Mouse (Mus musculus) neural tube, embryonic 13.5 days (tissue): ENCODE results near the gene Stat5b. TPM values are rescaled to one million over a fixed set of nuclear protein-coding genes. Genes with fewer than 3 reads are reported as not detected.

Experiments used
- ATAC-seq: fragments of 200-750 bp; cut with Nextera tagmentation; 2 replicates; pipeline ENCODE4 v1.8.0; 2017; ENCODE audit warnings: low read depth, mild to moderate bottlenecking, moderate TSS enrichment, moderate library complexity
- H3K27ac ChIP-seq: fragments of 300-500 bp; sonication (generic); replicated peaks from 2 replicates; pipeline ENCODE4 v1.5.1; 2015; ENCODE audit warnings: moderate library complexity, mild to moderate bottlenecking, inconsistent platforms
- H3K27me3 ChIP-seq: fragments of 300-500 bp; sonication (generic); 2 replicates; pipeline ENCODE4 v1.6.1; 2015; ENCODE audit warnings: mild to moderate bottlenecking, inconsistent platforms
- H3K36me3 ChIP-seq: fragments of 300-500 bp; sonication (generic); 2 replicates; pipeline ENCODE4 v1.6.1; 2015; ENCODE audit warnings: mild to moderate bottlenecking, inconsistent platforms
- H3K4me1 ChIP-seq: fragments of 300-500 bp; sonication (generic); replicated peaks from 2 replicates; pipeline ENCODE4 v1.6.1; 2015; ENCODE audit warnings: inconsistent platforms
- H3K4me2 ChIP-seq: fragments of 300-500 bp; sonication (generic); 2 replicates; pipeline ENCODE4 v1.6.1; 2015; ENCODE audit warnings: inconsistent platforms, mild to moderate bottlenecking, moderate library complexity
- H3K4me3 ChIP-seq: fragments of 300-500 bp; sonication (generic); 2 replicates; pipeline ENCODE4 v1.5.1; 2015; ENCODE audit warnings: mild to moderate bottlenecking, inconsistent platforms
- H3K9ac ChIP-seq: fragments of 300-500 bp; sonication (generic); 2 replicates; pipeline ENCODE4 v1.6.1; 2015; ENCODE audit warnings: moderate library complexity, mild to moderate bottlenecking, inconsistent platforms
- H3K9me3 ChIP-seq: fragments of 300-500 bp; sonication (generic); 2 replicates; pipeline ENCODE4 v1.6.1; 2016; ENCODE audit warnings: inconsistent platforms
- WGBS: fragments of 180-500 bp; shearing (Covaris S2); methylation state at CpG from one replicate; pipeline ENCODE4 v1.1.7; 2015; 5-methylcytosine and 5-hydroxymethylcytosine counted together
- polyA plus RNA-seq: library from polyadenylated mRNA; unstranded; fragments of >200 nt; fragmentation: Nextera tagmentation; extraction: Ambion mirVana; gene quantifications from 2 replicates; pipeline ENCODE4 v1.2.1, GENCODE M21; 2015

The Stat5b gene
- polyA plus RNA-seq, 1 experiment from 2014 or later = 17.2 TPM

GRCm38 (mm10) chr11:100754021-100754692 is 96.4 kb downstream of the Stat5b start:
- Histone ChIP-seq H3K27ac (no peak overlapping the region), H3K4me3 (no peak overlapping the region), H3K9ac (no peak overlapping the region), H3K4me2 (no peak overlapping the region), H3K4me1 (peaks cover 12% of the 10 kb centered on the region), H3K9me3 (no peaks in the 10 kb centered on the region), H3K36me3 (peaks cover 22% of the 10 kb centered on the region), H3K27me3 (peaks cover 30% of the 10 kb centered on the region)
- 90% methylated on average over 12 of the region's 12 CpGs for WGBS
- no peak for ATAC-seq

DNA sequence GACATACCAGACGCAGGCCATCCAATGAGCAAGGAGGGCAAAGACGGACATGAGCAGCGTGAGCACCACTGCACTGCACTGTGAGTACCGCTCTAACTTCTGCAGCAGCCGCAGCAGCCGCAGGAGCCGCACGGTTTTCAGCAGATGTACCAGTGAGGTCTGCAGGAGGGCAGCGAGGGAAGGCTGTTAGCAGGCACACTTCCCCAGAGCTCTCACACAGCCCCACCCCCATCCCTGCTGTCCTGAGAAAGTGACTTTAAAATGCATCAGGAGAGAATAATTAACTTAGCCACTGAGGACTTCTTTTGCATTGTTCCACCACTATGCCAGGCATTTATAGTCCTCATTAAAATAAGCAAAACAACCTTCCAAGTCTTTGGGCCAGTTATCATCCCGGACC is 98.2 kb downstream of the Stat5b start:
- peaks cover 4% of the 10 kb centered on the region; the same call in 1 of the 2 replicates for H3K4me1 ChIP-seq
- ATAC-seq = no peak
- H3K4me2 ChIP-seq = no peak overlapping the region
- peaks cover 22% of the 10 kb centered on the region for H3K36me3 ChIP-seq
- no peak overlapping the region for H3K4me3 ChIP-seq
- no peak overlapping the region for H3K27ac ChIP-seq
- WGBS = 16% methylated on average over 10 of the region's 10 CpGs
- no peaks in the 10 kb centered on the region for H3K9me3 ChIP-seq
- no peak overlapping the region for H3K9ac ChIP-seq
- H3K27me3 ChIP-seq = peaks cover 32% of the 10 kb centered on the region

- Histone ChIP-seq H3K36me3 (peaks cover 21% of the 10 kb centered on the region), H3K4me3 (no peak overlapping the region), H3K9ac (no peak overlapping the region), H3K27ac (no peak overlapping the region), H3K27me3 (peaks cover 28% of the 10 kb centered on the region), H3K4me1 (peaks cover 4% of the 10 kb centered on the region; the same call in 1 of the 2 replicates), H3K4me2 (no peak overlapping the region), H3K9me3 (no peaks in the 10 kb centered on the region)
- ATAC-seq = no peak
- WGBS = 87% methylated on average over 16 of the region's 16 CpGs
These were observed 100.4 kb downstream of the Stat5b start for GRCm38 (mm10) chr11:100750127-100750526.

DNA sequence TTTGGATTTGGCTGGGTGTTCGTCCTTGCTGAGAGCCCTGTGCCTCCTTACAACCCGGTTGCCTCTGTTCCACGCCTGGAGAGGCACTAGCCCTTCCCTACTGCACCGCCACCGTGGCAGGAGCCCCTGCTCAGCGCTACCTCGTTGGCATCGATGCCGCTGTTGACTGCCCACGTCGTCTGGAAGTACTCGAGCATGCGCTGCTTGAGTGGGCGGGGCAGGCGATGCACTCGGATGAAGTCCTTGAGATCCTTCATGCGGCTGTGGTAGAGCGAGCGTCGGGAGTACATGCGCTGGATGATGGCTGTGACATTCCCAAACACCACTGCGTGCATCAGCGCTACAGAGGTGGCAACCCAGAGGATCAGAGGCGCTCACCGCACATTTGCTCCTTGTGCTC is 101.1 kb downstream of the Stat5b start:
- Histone ChIP-seq H3K4me3 (no peak overlapping the region), H3K9me3 (no peaks in the 10 kb centered on the region), H3K36me3 (peaks cover 15% of the 10 kb centered on the region), H3K4me2 (no peak overlapping the region), H3K4me1 (peaks cover 4% of the 10 kb centered on the region; the same call in 1 of the 2 replicates), H3K9ac (no peak overlapping the region), H3K27ac (no peak overlapping the region), H3K27me3 (peaks cover 28% of the 10 kb centered on the region)
- ATAC-seq = no peak
- WGBS = 52% methylated on average over 25 of the region's 25 CpGs

GRCm38 (mm10) chr11:100748620-100749019 is 101.9 kb downstream of the Stat5b start:
- Histone ChIP-seq H3K9me3 (no peaks in the 10 kb centered on the region), H3K36me3 (peaks cover 13% of the 10 kb centered on the region; the same call in 1 of the 2 replicates), H3K4me2 (no peak overlapping the region), H3K4me3 (no peak overlapping the region), H3K9ac (no peak overlapping the region), H3K27me3 (peaks cover 28% of the 10 kb centered on the region), H3K27ac (no peak overlapping the region), H3K4me1 (peaks cover 4% of the 10 kb centered on the region; the same call in 1 of the 2 replicates)
- ATAC-seq = no peak
- 81% methylated on average over 4 of the region's 4 CpGs for WGBS

GRCm38 (mm10) chr11:100747114-100747513 is 103.4 kb downstream of the Stat5b start:
- no peaks in the 10 kb centered on the region for H3K9me3 ChIP-seq
- H3K9ac ChIP-seq = no peak overlapping the region
- no peak for ATAC-seq
- H3K36me3 ChIP-seq = peaks cover 13% of the 10 kb centered on the region; the same call in 1 of the 2 replicates
- H3K4me1 ChIP-seq = peaks cover 2% of the 10 kb centered on the region; the same call in 1 of the 2 replicates
- 61% methylated on average over 5 of the region's 5 CpGs for WGBS
- no peak overlapping the region for H3K4me3 ChIP-seq
- no peak overlapping the region for H3K27ac ChIP-seq
- H3K4me2 ChIP-seq = no peak overlapping the region
- peaks cover 27% of the 10 kb centered on the region for H3K27me3 ChIP-seq

DNA sequence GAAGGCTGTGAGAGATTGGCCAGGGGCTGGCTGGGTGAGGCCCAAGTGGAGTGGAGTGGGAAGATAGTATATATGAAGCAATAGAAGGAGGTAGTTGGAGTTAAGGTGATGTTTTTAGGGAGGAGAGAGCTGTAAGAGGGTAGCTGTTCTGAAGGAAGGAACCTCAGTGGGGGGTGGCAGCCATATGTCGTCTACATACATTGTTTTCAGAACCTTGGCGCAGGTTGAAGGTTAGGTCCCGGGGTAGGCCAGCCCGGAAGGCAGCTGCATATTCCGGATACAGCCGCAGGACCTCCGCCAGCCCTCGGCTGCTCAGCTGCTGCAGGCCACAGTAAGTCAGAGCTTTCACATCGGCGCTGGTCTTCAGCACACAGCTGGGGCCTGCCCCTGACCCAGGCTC is 104.0 kb downstream of the Stat5b start:
- Histone ChIP-seq H3K36me3 (peaks cover 16% of the 10 kb centered on the region), H3K27ac (no peak overlapping the region), H3K4me2 (no peak overlapping the region), H3K27me3 (peaks cover 25% of the 10 kb centered on the region), H3K4me3 (no peak overlapping the region), H3K9me3 (no peaks in the 10 kb centered on the region), H3K4me1 (no peaks in the 10 kb centered on the region; the same call in 1 of the 2 replicates), H3K9ac (no peak overlapping the region)
- no peak for ATAC-seq
- WGBS = 82% methylated on average over 10 of the region's 10 CpGs

DNA sequence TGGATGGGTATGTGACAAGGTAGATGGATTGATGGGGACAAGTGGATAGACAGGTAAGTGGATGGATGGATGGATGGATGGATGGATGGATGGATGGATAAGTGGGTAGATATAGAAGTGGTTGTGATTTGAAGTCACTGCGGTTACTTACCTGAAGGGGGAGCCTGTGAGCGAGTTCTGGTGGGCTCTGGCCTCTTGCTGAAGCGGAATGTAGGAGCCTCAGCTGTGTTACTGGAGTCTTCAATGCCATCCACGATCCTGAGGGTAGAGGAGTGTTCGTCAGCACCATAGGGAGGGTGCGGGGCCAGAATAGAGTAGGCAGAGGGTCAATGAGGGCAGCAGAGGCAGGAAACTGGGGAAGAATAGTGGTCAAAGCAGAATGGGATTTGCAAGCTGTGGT is 105.4 kb downstream of the Stat5b start:
- no peak overlapping the region for H3K4me3 ChIP-seq
- H3K27ac ChIP-seq = no peak overlapping the region
- H3K4me1 ChIP-seq = no peaks in the 10 kb centered on the region; the same call in 1 of the 2 replicates
- H3K9ac ChIP-seq = 0 out of 2 replicates have a peak overlapping the region, but pooled peaks have one; percentile 47
- H3K27me3 ChIP-seq = peaks cover 26% of the 10 kb centered on the region
- H3K36me3 ChIP-seq = peaks cover 20% of the 10 kb centered on the region
- H3K9me3 ChIP-seq = no peaks in the 10 kb centered on the region
- WGBS = 17% methylated on average over 6 of the region's 6 CpGs
- no peak overlapping the region for H3K4me2 ChIP-seq
- no peak for ATAC-seq

DNA sequence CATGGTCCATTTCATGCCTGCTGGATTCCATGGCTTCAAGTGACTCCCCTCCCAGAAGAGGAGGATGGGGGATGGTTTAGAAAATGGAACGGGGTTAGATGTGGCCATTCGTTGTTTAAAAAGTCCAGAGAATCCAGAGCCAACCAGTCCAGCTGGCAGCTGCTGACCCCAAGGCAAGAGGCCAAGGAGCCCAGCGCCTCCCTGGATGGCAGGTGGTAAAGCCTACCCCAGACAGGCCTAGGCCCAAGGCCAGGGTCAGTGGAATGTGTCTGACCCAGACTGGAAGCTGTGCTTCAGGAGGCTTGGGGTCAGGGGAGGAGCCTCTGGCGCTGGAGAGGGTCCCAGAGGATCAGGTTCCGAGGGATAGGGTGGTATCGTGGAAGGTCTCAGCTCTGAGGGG is 109.2 kb downstream of the Stat5b start:
- no peaks in the 10 kb centered on the region for H3K9me3 ChIP-seq
- no peak for ATAC-seq
- no peak overlapping the region for H3K4me2 ChIP-seq
- H3K9ac ChIP-seq = no peak overlapping the region
- no peak overlapping the region for H3K27ac ChIP-seq
- H3K4me3 ChIP-seq = no peak overlapping the region
- H3K36me3 ChIP-seq = peaks cover 11% of the 10 kb centered on the region; the same call in 1 of the 2 replicates
- peaks cover 5% of the 10 kb centered on the region; the same call in 1 of the 2 replicates for H3K27me3 ChIP-seq
- H3K4me1 ChIP-seq = peaks cover 17% of the 10 kb centered on the region
- WGBS = 77% methylated on average over 6 of the region's 6 CpGs

GRCm38 (mm10) chr11:100738749-100739148 is 111.8 kb downstream of the Stat5b start:
- ATAC-seq = peak; percentile 20; the same call in 1 of the 2 replicates
- H3K36me3 ChIP-seq = peaks cover 14% of the 10 kb centered on the region; the same call in 1 of the 2 replicates
- 14% methylated on average over 5 of the region's 5 CpGs for WGBS

DNA sequence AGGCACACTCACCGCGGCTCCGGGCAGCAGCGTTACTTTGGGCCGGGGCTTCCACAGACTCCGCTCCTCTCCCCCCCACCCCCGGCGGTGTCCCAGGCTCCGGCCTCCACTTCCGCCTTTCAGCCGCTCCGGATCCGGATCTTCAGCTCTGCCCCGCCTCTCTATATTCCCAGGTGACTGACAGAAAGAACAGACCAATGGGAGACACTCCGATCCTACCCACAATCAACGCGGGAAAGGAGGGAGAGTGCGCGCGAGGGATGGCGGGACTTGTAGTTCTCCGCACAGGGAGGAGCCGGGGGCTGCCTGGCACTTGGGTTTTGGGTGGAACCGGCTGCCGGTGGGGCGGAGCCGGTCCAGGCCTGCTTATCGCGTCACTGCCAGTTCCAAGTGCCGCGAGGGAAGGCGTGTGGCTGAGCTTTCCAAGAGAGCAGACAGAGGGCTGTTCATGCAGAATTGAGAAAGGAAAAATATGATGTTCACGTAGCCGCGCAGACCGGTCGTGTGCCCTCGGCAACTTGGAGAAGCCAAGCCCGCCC is 112.4 kb downstream of the Stat5b start, which contains the start of gene Rab5c:
Rab5c (minus strand) TSS at position 150 of the 539 bp plus-strand sequence.
- peak within 1 kb of the TSS; percentile 83 for H3K27ac ChIP-seq
- peak within 1 kb of the TSS; percentile 92 for H3K4me2 ChIP-seq
- peak within 1 kb of the TSS; percentile 99 for H3K4me3 ChIP-seq
- H3K9me3 ChIP-seq = no peaks in the 10 kb centered on the region
- WGBS = under 1% methylated on average over 38 of the region's 39 CpGs
- peak; percentile 100 for ATAC-seq
- H3K4me1 ChIP-seq = peaks cover 25% of the 10 kb centered on the region
- H3K27me3 ChIP-seq = peaks cover 5% of the 10 kb centered on the region; the same call in 1 of the 2 replicates
- peak within 1 kb of the TSS; percentile 96 for H3K9ac ChIP-seq
- H3K36me3 ChIP-seq = peaks cover 15% of the 10 kb centered on the region

More at GRCm38 (mm10) chr11:100738749-100739148, 111.8 kb downstream of the Stat5b start:
- Histone ChIP-seq H3K27me3 (peaks cover 5% of the 10 kb centered on the region; the same call in 1 of the 2 replicates), H3K4me2 (peak overlapping the region; percentile 64), H3K4me3 (peak overlapping the region; percentile 99), H3K4me1 (peaks cover 25% of the 10 kb centered on the region), H3K27ac (peak overlapping the region; percentile 83), H3K9ac (peak overlapping the region; percentile 76), H3K9me3 (no peaks in the 10 kb centered on the region)

DNA sequence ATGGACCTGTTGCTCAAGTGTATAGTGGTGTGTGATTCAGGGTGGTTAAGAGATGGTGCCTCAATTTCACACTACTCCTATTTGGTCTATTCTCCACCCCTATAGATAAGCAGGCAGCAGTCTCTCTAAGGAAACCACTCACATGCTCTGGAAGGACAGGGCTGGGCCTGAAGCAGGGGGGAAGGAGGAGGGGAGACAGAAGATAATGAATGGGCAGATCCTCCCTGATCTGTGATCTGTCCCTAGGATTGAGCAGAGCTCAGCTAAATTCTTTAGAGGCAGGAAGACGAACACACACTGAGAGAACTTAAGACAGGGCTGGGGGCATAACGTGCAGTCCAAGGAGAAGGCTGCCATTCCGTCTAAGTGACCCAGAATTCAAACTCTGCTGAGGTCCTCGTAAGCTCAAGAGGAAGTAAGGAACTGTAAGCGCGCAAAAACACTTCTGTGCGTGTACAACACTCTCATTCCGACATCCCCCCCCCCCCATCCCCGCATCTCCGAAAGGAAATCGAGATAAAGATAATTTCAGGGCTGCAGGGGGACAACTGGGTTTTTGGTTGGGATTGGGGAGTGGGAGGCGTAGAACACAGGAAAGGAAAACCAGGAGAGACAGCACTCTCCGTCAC is 113.3 kb downstream of the Stat5b start:
- peak overlapping the region; percentile 56; the same call in 1 of the 2 replicates for H3K27ac ChIP-seq
- ATAC-seq = no peak

More for the DNA sequence above, 113.3 kb downstream of the Stat5b start:
- peak overlapping the region; percentile 92 for H3K4me2 ChIP-seq
- peaks cover 5% of the 10 kb centered on the region; the same call in 1 of the 2 replicates for H3K27me3 ChIP-seq
- H3K9ac ChIP-seq = peak overlapping the region; percentile 96
- no peaks in the 10 kb centered on the region for H3K9me3 ChIP-seq
- peaks cover 25% of the 10 kb centered on the region for H3K36me3 ChIP-seq
- peaks cover 25% of the 10 kb centered on the region for H3K4me1 ChIP-seq
- 3% methylated on average over 13 of the region's 13 CpGs for WGBS
- peak overlapping the region; percentile 99 for H3K4me3 ChIP-seq
